Mouse (Mus musculus): ENCODE measurements around the gene St8sia4. TPM values are rescaled to one million over a fixed set of nuclear protein-coding genes. Genes with fewer than 3 reads are reported as not detected.

Gene St8sia4
- total and polyA plus RNA-seq, 3 experiments: 22.5 to 226 (median 101) TPM

GRCm38 (mm10) chr1:95665951-95666484, 1.4 kb downstream of the St8sia4 start:
- ATAC-seq (ENCODE audit: extremely low read depth, insufficient number of reproducible peaks, low FRiP score, poor library complexity, severe bottlenecking) (no peak), DNase-seq (ENCODE audit: low spot score) (no peak)
- H3K4me3 ChIP-seq (ENCODE audit: low read depth, low read length): peak overlapping the region; percentile 81
- no peaks in the 10 kb centered on the region for H3K9me3 ChIP-seq (replicated peaks)
- no peaks in the 10 kb centered on the region for H3K27me3 ChIP-seq (ENCODE audit: insufficient read depth, low read length)
- peaks cover 11% of the 10 kb centered on the region for H3K36me3 ChIP-seq (replicated peaks)
- TF ChIP-seq GATA2 (IDR thresholded peaks at IDR 0.05; ENCODE audit: borderline replicate concordance, low read depth, low read length) (no peak), POLR2AphosphoS5 (IDR thresholded peaks at IDR 0.05; ENCODE audit: insufficient replicate concordance, low read depth, low read length) (no peak), CTCF (IDR thresholded peaks at IDR 0.05; ENCODE audit: low read depth, low read length) (no peak), TAL1 (conservative IDR thresholded peaks at IDR 0.05; ENCODE audit: low read depth, low read length) (no peak), GATA1 (IDR thresholded peaks at IDR 0.05; ENCODE audit: borderline replicate concordance, low read length) (no peak)
- peaks cover 69% of the 10 kb centered on the region for H3K4me1 ChIP-seq (ENCODE audit: insufficient read depth, low read depth, low read length)

- peak; percentile 34 for DNase-seq (ENCODE audit: low spot score)
- peak; percentile 12; the same call in 1 of the 2 replicates for ATAC-seq (ENCODE audit: extremely low read depth, insufficient number of reproducible peaks, low FRiP score, poor library complexity, severe bottlenecking)
- Histone ChIP-seq H3K4me3 (ENCODE audit: low read depth, low read length) (peak overlapping the region; percentile 81), H3K4me1 (ENCODE audit: insufficient read depth, low read depth, low read length) (peaks cover 69% of the 10 kb centered on the region), H3K36me3 (replicated peaks) (peaks cover 11% of the 10 kb centered on the region), H3K9me3 (replicated peaks) (no peaks in the 10 kb centered on the region), H3K27me3 (ENCODE audit: insufficient read depth, low read length) (no peaks in the 10 kb centered on the region)
- TF ChIP-seq POLR2AphosphoS5 (IDR thresholded peaks at IDR 0.05; ENCODE audit: insufficient replicate concordance, low read depth, low read length) (no peak), CTCF (IDR thresholded peaks at IDR 0.05; ENCODE audit: low read depth, low read length) (no peak), GATA2 (IDR thresholded peaks at IDR 0.05; ENCODE audit: borderline replicate concordance, low read depth, low read length) (no peak), GATA1 (IDR thresholded peaks at IDR 0.05; ENCODE audit: borderline replicate concordance, low read length) (no peak), TAL1 (conservative IDR thresholded peaks at IDR 0.05; ENCODE audit: low read depth, low read length) (no peak)
Measured at GRCm38 (mm10) chr1:95664969-95665702, 2.2 kb downstream of the St8sia4 start.

- ATAC-seq (ENCODE audit: extremely low read depth, insufficient number of reproducible peaks, low FRiP score, poor library complexity, severe bottlenecking): no peak
- TF ChIP-seq CTCF (IDR thresholded peaks at IDR 0.05; ENCODE audit: low read depth, low read length) (no peak), POLR2AphosphoS5 (IDR thresholded peaks at IDR 0.05; ENCODE audit: insufficient replicate concordance, low read depth, low read length) (no peak), TAL1 (conservative IDR thresholded peaks at IDR 0.05; ENCODE audit: low read depth, low read length) (no peak), GATA1 (IDR thresholded peaks at IDR 0.05; ENCODE audit: borderline replicate concordance, low read length) (no peak), GATA2 (IDR thresholded peaks at IDR 0.05; ENCODE audit: borderline replicate concordance, low read depth, low read length) (no peak)
- peaks cover 65% of the 10 kb centered on the region for H3K4me1 ChIP-seq (ENCODE audit: insufficient read depth, low read depth, low read length)
Measured at GRCm38 (mm10) chr1:95664321-95664825, 3.0 kb downstream of the St8sia4 start.

GRCm38 (mm10) chr1:95657051-95657668, 10.2 kb downstream of the St8sia4 start:
- DNase-seq (ENCODE audit: low spot score): no peak
- ATAC-seq (ENCODE audit: extremely low read depth, insufficient number of reproducible peaks, low FRiP score, poor library complexity, severe bottlenecking): no peak
- H3K4me1 ChIP-seq (ENCODE audit: insufficient read depth, low read depth, low read length): peaks cover 28% of the 10 kb centered on the region
- no peak for TF ChIP-seq GATA2 (IDR thresholded peaks at IDR 0.05; ENCODE audit: borderline replicate concordance, low read depth, low read length)
- no peak for TF ChIP-seq POLR2AphosphoS5 (IDR thresholded peaks at IDR 0.05; ENCODE audit: insufficient replicate concordance, low read depth, low read length)
- H3K36me3 ChIP-seq (replicated peaks): peaks cover 12% of the 10 kb centered on the region
- no peaks in the 10 kb centered on the region for H3K9me3 ChIP-seq (replicated peaks)
- H3K27me3 ChIP-seq (ENCODE audit: insufficient read depth, low read length): no peaks in the 10 kb centered on the region
- H3K4me3 ChIP-seq (ENCODE audit: low read depth, low read length): no peak overlapping the region

More at GRCm38 (mm10) chr1:95664321-95664825, 3.0 kb downstream of the St8sia4 start:
- peaks cover 11% of the 10 kb centered on the region for H3K36me3 ChIP-seq (replicated peaks)
- peak; percentile 24 for DNase-seq (ENCODE audit: low spot score)
- no peaks in the 10 kb centered on the region for H3K9me3 ChIP-seq (replicated peaks)
- H3K4me3 ChIP-seq (ENCODE audit: low read depth, low read length): peak overlapping the region; percentile 81
- H3K27me3 ChIP-seq (ENCODE audit: insufficient read depth, low read length): no peaks in the 10 kb centered on the region

GRCm38 (mm10) chr1:95655564-95655963, 11.8 kb downstream of the St8sia4 start:
- Histone ChIP-seq H3K4me3 (ENCODE audit: low read depth, low read length) (no peak overlapping the region), H3K36me3 (replicated peaks) (peaks cover 14% of the 10 kb centered on the region), H3K4me1 (ENCODE audit: insufficient read depth, low read depth, low read length) (peaks cover 24% of the 10 kb centered on the region), H3K9me3 (replicated peaks) (no peaks in the 10 kb centered on the region), H3K27me3 (ENCODE audit: insufficient read depth, low read length) (no peaks in the 10 kb centered on the region)
- peak; percentile 53 for TF ChIP-seq TAL1 (conservative IDR thresholded peaks at IDR 0.05; ENCODE audit: low read depth, low read length)
- no peak for TF ChIP-seq GATA1 (IDR thresholded peaks at IDR 0.05; ENCODE audit: borderline replicate concordance, low read length)
- ATAC-seq (ENCODE audit: extremely low read depth, insufficient number of reproducible peaks, low FRiP score, poor library complexity, severe bottlenecking): peak; percentile 89
- DNase-seq (ENCODE audit: low spot score): no peak

- Histone ChIP-seq H3K4me1 (ENCODE audit: insufficient read depth, low read depth, low read length) (peaks cover 23% of the 10 kb centered on the region), H3K4me3 (ENCODE audit: low read depth, low read length) (no peak overlapping the region), H3K27me3 (ENCODE audit: insufficient read depth, low read length) (no peaks in the 10 kb centered on the region), H3K36me3 (replicated peaks) (peaks cover 17% of the 10 kb centered on the region), H3K9me3 (replicated peaks) (no peaks in the 10 kb centered on the region)
- no peak for TF ChIP-seq GATA1 (IDR thresholded peaks at IDR 0.05; ENCODE audit: borderline replicate concordance, low read length)
- no peak for TF ChIP-seq POLR2AphosphoS5 (IDR thresholded peaks at IDR 0.05; ENCODE audit: insufficient replicate concordance, low read depth, low read length)
- TF ChIP-seq CTCF (IDR thresholded peaks at IDR 0.05; ENCODE audit: low read depth, low read length): no peak
- TF ChIP-seq GATA2 (IDR thresholded peaks at IDR 0.05; ENCODE audit: borderline replicate concordance, low read depth, low read length): no peak
- DNase-seq (ENCODE audit: low spot score) (no peak), ATAC-seq (ENCODE audit: extremely low read depth, insufficient number of reproducible peaks, low FRiP score, poor library complexity, severe bottlenecking) (no peak)
Measured at GRCm38 (mm10) chr1:95653445-95653844, 13.9 kb downstream of the St8sia4 start.
